Mouse (Mus musculus) cerebellum, postnatal 25 days (tissue): ENCODE results near the gene Ptprs.

Experiments used
- DNase-seq, 2 experiments: peaks; one replicate each; pipeline ENCODE4 v3.0.0; 2021; ENCODE audit warnings: mixed read lengths in 2 of 2

Gene Ptprs

DNA sequence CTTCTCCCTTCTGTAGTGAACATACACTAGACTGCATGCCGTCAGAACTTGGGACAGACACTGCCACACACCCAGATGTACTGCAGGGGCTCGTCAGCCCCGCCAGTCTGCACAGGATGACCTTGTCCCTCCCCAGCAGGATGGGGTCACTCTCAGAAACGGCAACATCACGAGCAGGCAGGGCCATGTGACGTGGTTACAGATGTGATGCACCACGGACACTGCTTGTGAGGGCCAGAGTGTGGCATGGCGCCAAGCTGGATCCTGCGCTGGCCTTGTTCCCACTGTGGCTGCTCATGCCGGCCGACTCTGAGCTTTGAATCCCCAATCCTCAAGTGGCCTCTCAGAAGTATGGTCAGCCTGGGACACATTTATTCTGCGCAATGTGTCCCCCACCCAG lies 58.0 kb downstream of the Ptprs start:
- no peak for DNase-seq

DNA sequence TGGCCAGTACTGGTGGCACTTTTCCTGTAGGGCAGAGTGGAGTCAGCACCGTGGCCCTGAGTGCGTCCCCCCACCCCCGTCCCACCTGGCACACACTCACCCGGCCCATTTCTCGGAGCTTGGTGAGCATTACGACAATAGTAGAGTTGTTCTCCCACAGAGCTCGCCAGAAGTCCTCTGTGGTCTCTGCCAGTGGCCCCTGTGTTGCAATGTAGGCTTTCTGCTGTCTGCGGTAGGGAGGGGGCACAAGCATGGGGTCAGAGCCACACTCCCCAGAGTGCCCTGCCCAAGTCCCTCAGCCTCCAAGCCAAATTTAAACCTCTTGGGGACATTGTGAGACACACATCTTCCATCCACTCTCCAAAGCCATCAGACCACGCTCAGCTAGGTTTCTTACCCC lies 61.5 kb downstream of the Ptprs start:
- no peak for DNase-seq

DNA sequence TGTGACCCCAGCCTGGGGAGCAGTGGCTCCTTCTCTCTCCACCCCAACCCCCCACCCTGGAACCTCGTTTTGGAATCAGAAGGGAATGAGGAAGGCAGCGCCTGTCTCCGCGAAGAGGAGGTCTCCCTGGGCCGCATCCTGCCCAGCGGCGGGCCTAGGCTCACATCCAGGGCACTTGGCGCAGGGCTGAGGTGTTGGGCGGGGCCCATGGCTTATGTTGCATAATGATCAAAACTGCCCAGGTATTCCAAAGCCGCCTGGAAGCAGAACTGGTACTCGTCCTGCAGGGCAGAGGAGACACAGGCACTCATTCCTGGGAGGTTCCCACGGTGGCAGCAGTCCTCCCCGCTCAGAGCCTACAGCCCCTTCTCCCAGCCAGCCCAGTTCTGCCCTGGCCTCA lies 63.2 kb downstream of the Ptprs start:
- DNase-seq, result peak; percentile 85 to 87

DNA sequence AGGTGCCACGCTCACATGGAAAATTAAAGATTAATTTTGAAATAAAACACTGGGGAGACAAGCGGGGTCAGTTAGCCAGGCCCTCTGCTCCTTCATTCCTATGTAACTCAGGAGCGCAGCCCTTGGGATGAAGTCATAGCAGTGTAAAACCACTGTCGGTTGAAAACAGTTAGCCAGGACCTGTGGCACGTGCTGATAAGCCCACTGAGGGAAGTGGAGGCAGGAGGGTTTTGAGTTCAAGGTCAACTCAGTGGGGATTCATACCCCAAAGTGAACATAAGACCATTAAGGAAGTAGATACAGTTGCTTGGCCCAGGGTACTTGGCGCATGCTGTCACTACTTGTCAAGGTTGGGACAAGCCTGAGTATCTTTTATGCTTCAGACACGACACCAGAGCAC lies 64.8 kb downstream of the Ptprs start:
- no peak for DNase-seq

DNA sequence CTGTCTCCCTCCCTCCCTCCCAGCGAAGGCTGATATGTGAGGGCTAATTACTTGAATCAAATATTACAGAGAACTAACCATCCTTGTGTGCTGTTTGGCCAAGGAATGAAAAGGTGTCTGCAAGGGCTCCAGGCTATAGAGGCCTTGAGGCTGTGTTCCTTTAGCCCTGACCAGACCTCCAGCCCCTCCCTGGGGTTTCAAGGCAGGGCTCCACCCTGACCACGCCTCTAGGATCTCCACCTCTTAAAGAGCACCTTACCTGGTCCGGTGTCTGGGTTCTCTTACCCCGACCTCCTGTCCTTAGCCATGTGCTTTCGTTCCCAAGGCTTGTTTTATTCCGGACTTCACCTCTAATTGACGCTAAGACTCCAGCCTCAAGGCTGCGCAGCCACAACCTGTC lies 66.5 kb downstream of the Ptprs start:
- peak in 1 of 2 experiments; percentile 51 for DNase-seq

DNA sequence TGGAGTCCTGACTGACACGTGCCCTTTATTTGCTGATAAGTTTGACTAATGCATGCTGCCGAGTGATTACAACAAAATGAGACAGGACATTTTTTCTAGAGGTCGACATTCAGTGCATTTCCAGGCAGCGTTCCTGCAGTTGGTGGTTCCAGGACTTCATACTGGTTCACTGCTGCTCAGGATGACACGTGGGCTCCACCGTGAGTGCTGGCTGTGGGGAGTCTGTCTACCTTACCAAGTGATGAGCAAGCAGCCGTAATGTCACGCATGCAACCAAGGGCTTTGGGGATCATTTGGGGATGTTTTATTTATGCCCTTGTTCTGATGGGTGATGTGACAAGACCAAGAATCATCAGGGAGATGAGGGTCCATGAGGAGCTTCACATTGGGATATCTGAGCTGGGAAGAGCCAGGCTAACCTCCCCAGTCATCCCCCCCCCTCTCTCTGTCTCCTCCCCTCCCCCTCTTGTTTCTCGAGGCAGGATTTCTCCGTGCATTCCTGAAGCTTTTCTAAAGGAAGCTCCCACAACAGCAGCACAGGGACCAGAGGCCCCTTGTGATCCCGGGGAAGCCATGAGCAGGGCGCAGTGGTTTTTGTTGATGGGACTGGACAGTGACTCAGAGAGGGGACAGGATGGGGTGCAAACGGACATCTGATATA lies 67.2 kb downstream of the Ptprs start:
- peak; percentile 52 to 60 for DNase-seq

DNA sequence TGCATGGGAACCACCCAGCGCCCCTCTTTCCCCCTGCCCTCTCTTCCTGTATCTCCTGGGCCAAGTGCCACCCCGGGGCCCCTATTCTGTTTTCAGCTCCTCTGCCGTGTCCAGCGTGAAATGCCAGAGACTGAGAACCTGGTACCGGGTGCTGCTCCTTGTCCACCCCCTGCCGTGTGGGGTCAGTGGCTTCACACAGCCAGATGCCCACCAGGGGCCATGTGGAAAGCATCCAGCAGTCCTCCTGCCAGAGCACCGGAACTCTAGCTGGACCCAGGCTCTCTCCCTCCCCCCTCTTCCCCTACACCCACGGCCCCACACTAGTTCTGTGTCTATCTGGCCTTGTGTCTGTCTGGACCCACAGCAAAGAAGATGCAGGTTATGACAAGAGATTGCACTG lies 68.9 kb downstream of the Ptprs start:
- no peak for DNase-seq

DNA sequence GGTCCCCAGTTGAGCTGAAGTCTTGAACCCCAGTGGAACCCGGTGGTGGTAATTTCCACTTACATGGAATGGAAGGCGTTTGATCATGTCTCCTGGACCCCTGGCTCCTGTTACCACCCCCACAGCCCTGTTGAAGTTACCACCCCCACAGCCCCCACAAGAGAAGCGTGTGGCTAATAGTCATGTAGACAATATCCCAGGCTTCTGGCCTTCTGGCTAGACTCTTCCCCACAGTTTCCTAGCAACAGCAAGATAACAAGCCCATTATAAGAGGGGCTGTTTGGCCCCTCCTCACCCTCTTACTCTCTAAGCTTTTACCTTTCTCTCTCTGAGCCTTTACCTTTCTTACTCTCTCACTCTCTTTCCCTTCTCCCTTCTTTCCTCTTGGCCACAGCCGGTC lies 69.4 kb downstream of the Ptprs start:
- no peak for DNase-seq

DNA sequence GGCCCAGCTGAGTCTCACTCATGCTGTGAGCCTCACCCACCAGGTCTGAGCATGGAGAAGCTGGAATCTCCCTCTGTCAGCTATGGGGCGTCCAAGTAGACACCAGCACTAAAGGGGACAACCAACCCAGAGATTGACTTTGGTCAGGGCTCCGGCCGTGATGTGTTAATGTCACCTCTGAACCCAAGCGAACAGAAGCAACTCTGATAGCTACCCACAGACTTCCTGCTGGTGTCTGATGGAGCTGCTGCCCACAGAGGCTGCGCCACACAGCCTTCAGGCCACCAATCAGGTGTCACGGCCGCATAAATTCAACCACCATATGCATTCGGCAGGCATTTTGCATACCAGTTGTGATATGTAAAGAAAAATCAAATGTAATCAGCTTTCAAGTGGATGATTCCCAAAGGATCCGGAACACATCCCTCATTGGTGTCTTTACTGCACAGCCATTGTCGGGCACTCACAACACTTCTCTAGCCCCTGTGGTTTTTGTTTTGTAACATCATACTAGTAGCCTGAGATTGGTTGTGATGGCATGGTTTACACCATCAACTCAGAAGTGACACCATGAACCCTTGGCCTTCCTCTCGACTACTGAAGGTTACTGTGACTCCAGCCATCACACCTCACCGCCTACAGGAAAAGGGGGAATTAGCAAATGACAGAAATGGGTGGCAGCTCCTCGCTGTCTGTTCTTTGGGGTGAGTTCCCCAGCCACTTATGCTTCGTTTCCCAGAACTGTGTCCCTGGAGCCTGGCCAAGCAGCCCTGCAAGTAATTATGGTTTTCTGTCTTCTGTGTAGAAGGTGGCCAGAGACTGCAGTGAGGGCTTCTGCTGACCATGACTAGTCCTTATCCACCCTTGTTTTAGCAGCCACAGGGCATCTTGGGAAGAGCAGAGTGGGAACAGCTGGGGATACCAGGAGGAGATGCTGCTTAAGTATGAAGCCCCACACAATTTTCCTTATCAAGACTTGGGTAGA lies 70.1 kb downstream of the Ptprs start:
- DNase-seq, result peak in 1 of 2 experiments; percentile 64

DNA sequence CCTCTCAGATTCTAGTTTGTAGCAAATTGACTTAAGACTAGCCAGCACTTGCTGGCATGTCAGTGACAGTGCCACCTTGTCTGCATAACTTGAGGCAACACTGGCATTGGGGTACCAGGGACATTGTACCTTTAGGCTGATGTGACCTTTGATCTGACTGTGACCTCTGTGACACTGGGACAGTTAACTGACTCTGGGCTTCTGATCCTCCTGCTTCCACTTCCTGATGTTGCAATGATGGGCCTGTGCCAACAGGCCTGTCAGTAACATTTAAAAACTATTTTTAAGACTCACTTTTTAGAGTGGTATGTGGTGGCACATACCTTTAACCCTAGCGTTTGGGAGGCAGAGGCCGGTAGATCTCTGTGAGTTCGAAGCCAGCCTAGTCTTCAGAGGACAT lies 70.9 kb downstream of the Ptprs start:
- no peak for DNase-seq

DNA sequence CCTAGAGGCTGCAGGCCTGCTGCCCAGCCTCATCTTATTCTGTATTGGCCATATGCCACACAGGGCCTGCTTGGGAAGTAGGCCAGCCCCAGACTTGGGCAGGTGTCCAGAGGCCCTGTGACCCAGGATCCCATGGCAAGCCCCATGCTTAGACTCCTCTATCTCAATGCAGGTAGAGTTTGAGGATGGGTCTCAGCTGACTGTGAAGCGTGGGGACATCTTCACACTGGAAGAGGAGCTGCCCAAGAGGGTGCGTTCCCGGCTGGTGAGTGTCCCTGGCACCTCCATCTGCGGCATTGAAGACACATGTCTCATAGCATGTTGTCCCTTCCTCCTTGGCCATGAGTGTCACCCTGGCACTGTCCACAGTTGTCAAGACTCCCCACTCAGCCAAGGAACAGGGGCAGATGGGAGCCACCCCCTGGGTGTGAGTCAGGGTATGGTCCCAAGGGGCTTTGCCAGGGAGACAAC lies 75.2 kb downstream of the Ptprs start:
- DNase-seq, result peak; percentile 83 to 85

DNA sequence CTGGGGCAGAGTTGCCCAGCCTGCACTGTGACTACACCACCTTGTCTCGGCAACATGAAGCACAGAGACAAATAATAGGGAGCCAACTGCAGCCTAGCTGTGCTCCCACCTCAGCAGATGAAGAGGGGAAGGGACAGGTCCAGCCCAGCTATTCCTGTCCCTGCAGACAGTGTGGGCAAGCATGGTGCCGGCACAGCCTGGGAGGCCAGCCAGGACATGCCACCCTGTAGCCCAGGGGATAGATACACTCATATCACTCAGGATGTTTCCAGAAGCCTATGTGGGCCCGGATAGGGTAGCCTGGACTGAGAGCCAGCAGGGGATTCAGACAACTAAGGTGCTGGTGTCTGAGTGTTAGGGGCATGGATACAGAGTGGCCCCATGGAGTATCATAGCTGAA lies 76.1 kb downstream of the Ptprs start:
- peak in 1 of 2 experiments; percentile 51 for DNase-seq

DNA sequence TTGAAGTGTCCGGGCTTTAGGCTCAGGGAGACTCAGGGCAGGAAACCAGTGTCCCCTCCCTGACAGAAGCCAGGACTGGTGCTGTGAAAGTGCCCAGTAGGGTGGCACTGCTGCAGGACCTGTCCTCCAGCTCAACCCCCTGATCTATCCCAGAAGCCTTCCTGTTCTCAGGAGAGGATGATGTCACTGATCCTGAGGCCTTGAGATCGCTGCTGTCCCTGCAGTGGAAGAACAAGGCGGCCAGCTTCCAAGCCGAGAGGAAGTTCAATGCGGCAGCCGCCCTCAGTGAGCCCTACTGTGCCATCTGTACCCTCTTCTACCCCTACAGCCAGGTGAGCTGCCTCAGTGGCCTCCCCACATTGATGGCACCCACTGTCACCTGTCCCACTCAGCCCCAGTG lies 80.2 kb downstream of the Ptprs start:
- no peak for DNase-seq

DNA sequence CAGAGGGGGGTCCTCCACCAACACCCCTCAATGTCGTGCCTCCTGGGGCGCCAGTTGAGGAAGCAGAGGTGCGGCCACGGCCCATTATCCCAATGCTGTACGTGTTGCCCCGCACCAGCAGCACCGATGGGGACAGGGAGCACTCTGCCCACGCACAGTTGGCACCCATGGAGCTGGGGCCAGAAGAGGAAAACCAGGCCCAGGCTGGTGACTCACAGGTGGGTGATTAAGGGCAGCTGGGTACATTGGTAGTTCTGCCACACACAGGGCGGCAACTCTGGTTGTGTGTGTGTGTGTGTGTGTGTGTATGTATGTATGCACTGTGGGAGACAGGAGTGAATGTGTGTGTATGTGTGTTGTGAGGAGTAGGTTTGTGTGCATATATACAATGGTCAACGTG lies 82.4 kb downstream of the Ptprs start:
- no peak for DNase-seq

DNA sequence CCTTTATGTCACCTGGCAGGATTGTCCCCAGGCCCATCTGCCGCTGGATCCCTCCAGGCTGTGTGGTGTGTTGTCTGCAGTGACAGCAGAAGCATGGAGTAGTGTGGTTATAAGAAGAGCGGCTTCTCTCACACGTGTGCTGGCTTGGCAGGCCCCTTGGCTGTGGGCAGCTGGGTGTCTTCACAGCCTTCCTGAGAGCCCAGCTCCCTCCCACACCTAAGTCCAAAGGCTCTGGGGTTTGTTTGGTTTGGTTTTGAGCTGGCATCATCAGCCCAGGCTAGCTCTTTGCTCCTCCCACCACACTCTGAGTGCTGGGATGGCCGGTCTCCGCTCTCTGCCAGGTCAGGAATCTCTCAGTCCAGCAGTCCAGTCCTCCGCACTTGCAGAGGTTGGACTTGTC lies 83.0 kb downstream of the Ptprs start:
- no peak for DNase-seq

DNA sequence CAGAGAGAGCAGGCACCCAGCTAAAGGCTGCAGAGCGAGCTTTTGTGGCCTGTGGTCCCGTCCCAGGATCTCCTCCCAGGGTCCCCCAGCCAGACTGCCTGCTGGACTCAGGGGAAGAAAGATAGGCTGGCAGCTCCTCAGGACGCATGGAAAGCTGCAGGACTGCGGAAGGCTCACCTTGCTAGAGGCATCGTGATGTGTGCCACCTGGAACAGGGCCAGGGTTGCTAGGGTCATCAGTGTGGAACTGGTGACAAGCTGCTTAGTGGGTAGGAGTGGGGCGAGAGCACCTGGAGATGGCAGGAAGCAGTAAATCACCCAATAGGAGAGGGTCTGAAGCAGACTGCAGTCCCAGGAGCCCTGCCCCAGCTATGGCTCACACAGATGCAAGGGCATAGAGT lies 88.7 kb downstream of the Ptprs start:
- peak; percentile 77 to 84 for DNase-seq

DNA sequence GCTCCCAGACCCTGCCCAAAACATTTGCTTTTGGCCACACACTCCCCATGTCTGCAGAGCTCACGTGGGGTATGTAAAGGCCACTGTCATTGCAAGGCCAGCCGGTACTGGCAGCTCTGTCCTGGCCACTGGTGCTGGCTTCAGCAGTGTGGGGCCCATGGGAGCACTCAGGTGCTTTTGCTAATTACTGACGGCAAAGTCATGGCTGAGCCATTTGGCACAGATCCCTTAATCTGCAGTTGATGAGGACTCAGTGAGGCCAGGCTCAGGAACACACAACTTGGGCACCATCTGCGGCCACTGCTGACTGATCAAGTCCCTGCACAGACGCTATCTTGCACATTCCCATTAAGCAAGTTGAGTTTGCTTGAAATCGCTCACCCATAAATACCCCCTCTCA lies 91.4 kb downstream of the Ptprs start:
- DNase-seq, result peak in 1 of 2 experiments; percentile 50

DNA sequence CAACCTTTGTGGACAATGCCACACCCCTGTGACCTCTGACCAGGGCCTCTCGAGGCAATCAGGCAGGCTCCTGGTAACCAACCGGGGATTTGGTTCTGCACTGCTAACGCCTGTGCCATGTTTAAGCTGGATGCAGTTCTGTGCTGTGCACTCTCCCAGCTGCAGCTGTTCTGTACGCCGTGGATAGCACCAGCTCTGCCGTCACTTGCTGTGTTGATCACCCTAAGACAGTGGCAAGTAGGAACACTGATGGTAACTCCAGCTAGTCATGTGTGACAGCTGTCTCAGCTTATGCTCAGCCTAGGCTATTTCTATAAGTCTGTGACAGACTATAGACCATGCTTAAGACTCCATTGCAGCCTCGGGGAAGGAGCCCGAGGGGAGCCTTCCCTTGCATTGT lies 93.3 kb downstream of the Ptprs start:
- no peak for DNase-seq

DNA sequence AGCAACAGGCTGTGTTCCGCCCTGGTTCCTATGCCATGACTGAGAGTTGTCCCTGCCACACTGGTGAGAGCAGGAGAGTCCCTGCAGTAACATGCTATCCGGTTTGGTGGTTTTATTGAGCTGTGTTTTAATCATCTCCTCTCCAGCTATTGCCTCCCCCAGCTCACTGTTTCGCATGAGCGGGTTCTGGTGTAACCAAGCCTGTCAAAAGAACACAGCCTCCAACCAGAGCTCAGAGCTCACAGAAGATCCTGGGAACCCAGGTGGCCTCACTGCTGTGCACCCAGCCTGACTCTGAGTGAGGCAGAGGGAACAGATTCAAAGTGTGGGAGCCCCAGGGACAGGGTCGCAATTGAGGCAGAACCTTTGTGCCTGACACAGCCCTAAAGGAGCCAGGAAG lies 95.1 kb downstream of the Ptprs start:
- DNase-seq, result no peak

DNA sequence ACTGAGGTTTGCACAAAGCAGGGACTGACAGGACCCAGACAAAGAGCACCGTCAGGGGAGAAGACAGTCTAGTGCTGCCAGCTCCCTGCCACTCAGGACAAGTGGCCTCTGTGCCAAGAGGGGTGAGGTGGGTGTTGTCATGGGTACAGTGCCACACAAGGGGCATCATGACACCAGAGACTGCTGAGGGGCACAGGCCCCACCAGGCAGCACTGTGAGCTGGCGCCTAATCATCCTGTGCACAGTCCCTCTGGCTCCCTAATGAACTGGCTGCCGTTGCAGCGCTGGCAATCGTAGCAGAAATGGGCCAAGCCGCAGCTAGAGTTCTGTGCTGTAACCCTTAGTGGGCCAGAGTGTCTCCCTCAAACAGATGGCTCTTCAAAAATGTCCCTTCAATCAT lies 96.0 kb downstream of the Ptprs start:
- peak; percentile 84 to 85 for DNase-seq

DNA sequence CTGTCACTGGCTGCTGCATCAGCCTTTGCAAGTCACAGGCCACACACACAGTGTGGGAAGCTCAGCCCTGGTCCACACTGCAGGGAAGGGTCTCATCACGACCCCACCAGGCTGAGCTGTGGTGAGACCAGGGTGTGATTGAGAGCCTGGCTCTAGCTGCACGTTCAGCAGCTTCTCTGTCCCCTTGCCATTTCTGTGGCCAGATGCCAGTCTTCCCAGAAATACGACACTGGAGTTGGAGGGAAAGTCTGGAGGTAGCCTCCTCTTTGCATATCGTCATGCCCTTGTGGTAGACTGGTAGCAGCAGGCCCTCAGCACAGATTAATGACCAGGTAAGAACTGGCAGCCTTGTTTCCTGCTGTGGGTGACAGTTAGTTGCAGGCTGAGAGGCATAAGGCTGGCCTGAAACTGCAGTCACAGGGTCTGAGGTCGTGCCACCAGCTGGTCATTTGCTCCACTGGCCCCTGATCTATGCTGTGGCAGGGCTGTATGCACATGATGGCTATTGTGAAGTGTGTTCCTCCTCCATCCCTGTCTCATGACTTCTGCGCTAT lies 96.9 kb downstream of the Ptprs start:
- DNase-seq, result peak in 1 of 2 experiments; percentile 53

DNA sequence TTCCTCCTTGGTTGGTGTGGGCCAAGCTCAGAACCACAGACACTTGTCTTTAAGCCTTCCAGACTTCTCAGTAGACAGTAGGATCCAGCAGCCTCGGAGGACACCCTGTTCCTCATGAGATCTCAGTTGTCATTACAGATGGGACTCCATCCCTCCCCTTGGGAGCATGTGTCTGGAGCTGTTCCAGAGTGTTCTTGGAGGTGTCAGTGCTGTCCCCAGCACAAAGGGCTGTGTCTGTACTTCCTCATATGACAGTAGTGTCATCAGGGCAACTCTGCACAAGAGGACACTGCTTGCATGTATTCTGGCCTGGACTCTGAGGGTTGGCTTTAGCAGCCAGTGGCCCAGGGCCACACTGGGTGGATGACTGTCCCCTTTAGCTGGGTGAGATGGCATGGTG lies 101.4 kb downstream of the Ptprs start:
- no peak for DNase-seq

DNA sequence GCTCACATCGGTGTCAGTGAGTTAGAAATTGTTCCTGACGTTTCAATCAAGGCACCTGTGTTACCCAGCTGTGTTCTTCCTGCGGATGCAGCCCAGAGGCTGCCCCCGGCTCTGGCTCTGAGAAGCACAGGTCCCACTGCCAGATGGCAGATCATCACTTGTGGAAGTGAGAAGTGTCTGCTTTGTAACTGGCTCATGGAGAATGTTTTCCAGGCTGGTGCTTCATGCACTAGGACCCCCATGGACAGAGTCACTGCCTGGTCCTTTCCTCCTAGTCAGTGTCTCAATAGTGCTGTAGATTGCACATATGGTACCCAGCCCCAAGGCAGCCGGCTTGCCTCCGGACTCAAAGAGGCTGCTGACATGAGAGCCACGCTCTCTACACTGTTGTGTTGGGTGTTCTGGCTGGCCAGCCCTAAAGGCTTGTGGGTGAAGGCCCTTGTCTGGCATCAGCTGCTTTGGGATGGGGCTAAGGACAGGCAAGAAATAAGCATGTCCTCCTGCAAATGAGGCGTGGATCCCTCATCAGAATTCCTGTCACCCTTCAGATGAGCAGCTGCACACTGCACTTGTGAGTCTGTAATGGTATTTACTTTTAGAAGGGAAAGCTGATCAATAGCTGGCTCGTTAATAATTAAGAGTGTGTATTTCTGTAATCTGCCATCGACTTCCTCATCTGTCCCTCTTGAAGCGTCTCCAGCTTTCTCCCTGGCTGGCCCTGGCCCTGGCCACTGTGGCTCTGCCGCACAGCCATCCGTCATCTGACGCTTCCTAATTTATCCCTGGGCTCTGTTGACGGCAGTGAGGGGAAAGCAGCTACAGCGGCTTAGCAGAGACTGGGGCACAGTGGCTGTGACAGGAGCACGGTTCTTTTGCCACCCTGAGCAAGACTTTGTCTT lies 102.9 kb downstream of the Ptprs start:
- DNase-seq, result peak in 1 of 2 experiments; percentile 56
